Mouse (Mus musculus): ENCODE data around the gene Vps35l. TPM values are rescaled to one million over a fixed set of nuclear protein-coding genes. Genes with fewer than 3 reads are reported as not detected.

Vps35l gene
- total and polyA plus RNA-seq, 2 experiments from 2014 or later = 85.6 to 92.1 TPM

GRCm38 (mm10) chr7:118796838-118797237 is 56.8 kb downstream of the Vps35l start:
- Histone ChIP-seq H3K4me2 (ENCODE audit: low read depth, low read length) (no peak overlapping the region), H3K4me1 (ENCODE audit: insufficient read depth, low read length) (no peaks in the 10 kb centered on the region), H3K9me3 (ENCODE audit: low read length) (no peaks in the 10 kb centered on the region), H3K9ac (replicated peaks; ENCODE audit: low read length) (no peak overlapping the region), H3K27me3 (ENCODE audit: insufficient read depth, low read length) (no peaks in the 10 kb centered on the region), H3K4me3 (ENCODE audit: low read length) (no peak overlapping the region), H3K36me3 (ENCODE audit: insufficient read depth, low read length) (peaks cover 43% of the 10 kb centered on the region), H3K27ac (no peak overlapping the region)
- DNase-seq (ENCODE audit: low spot score) (no peak), ATAC-seq (no peak)
- no peak for TF ChIP-seq CTCF (IDR thresholded peaks at IDR 0.05; ENCODE audit: low read depth)
- 94% methylated on average over 9 of the region's 9 CpGs for WGBS

GRCm38 (mm10) chr7:118797600-118797999 is 57.6 kb downstream of the Vps35l start:
- no peak overlapping the region for H3K4me3 ChIP-seq (ENCODE audit: low read length)
- H3K27me3 ChIP-seq (ENCODE audit: insufficient read depth, low read length) = no peaks in the 10 kb centered on the region
- ATAC-seq = no peak
- no peaks in the 10 kb centered on the region for H3K9me3 ChIP-seq (ENCODE audit: low read length)
- DNase-seq (ENCODE audit: low spot score) = no peak
- peaks cover 40% of the 10 kb centered on the region; the same call in 1 of the 2 replicates for H3K36me3 ChIP-seq (ENCODE audit: insufficient read depth, low read length)
- H3K27ac ChIP-seq = no peak overlapping the region
- WGBS = 78% methylated on average over 7 of the region's 7 CpGs
- no peak for TF ChIP-seq CTCF (IDR thresholded peaks at IDR 0.05; ENCODE audit: low read depth)
- no peak overlapping the region for H3K9ac ChIP-seq (replicated peaks; ENCODE audit: low read length)
- H3K4me2 ChIP-seq (ENCODE audit: low read depth, low read length) = no peak overlapping the region
- H3K4me1 ChIP-seq (ENCODE audit: insufficient read depth, low read length) = no peaks in the 10 kb centered on the region

GRCm38 (mm10) chr7:118798105-118798570 is 58.1 kb downstream of the Vps35l start:
- Histone ChIP-seq H3K36me3 (ENCODE audit: insufficient read depth, low read length) (peaks cover 40% of the 10 kb centered on the region; the same call in 1 of the 2 replicates), H3K27me3 (ENCODE audit: insufficient read depth, low read length) (no peaks in the 10 kb centered on the region), H3K9ac (replicated peaks; ENCODE audit: low read length) (no peak overlapping the region), H3K4me1 (ENCODE audit: insufficient read depth, low read length) (no peaks in the 10 kb centered on the region), H3K4me3 (ENCODE audit: low read length) (no peak overlapping the region), H3K4me2 (ENCODE audit: low read depth, low read length) (no peak overlapping the region), H3K27ac (no peak overlapping the region), H3K9me3 (ENCODE audit: low read length) (no peaks in the 10 kb centered on the region)
- WGBS = 86% methylated on average over 6 of the region's 6 CpGs
- TF ChIP-seq CTCF (IDR thresholded peaks at IDR 0.05; ENCODE audit: low read depth) = no peak
- no peak for ATAC-seq
- DNase-seq (ENCODE audit: low spot score) = no peak

GRCm38 (mm10) chr7:118800112-118800734 is 60.2 kb downstream of the Vps35l start:
- no peak for ATAC-seq
- WGBS = 91% methylated on average over 15 of the region's 15 CpGs

GRCm38 (mm10) chr7:118801791-118802190 is 61.8 kb downstream of the Vps35l start:
- Histone ChIP-seq H3K4me2 (ENCODE audit: low read depth, low read length) (no peak overlapping the region), H3K4me1 (ENCODE audit: insufficient read depth, low read length) (no peaks in the 10 kb centered on the region)

More at GRCm38 (mm10) chr7:118800112-118800734, 60.2 kb downstream of the Vps35l start:
- no peak overlapping the region for H3K4me3 ChIP-seq (ENCODE audit: low read length)
- H3K9ac ChIP-seq (replicated peaks; ENCODE audit: low read length) = no peak overlapping the region
- peaks cover 50% of the 10 kb centered on the region; the same call in 1 of the 2 replicates for H3K36me3 ChIP-seq (ENCODE audit: insufficient read depth, low read length)
- no peaks in the 10 kb centered on the region for H3K4me1 ChIP-seq (ENCODE audit: insufficient read depth, low read length)
- DNase-seq (ENCODE audit: low spot score) = no peak
- no peaks in the 10 kb centered on the region for H3K27me3 ChIP-seq (ENCODE audit: insufficient read depth, low read length)
- no peak for TF ChIP-seq CTCF (IDR thresholded peaks at IDR 0.05; ENCODE audit: low read depth)
- H3K27ac ChIP-seq = no peak overlapping the region
- no peaks in the 10 kb centered on the region for H3K9me3 ChIP-seq (ENCODE audit: low read length)
- H3K4me2 ChIP-seq (ENCODE audit: low read depth, low read length) = no peak overlapping the region

GRCm38 (mm10) chr7:118803425-118803824 is 63.4 kb downstream of the Vps35l start:
- ATAC-seq = no peak
- H3K4me1 ChIP-seq (ENCODE audit: insufficient read depth, low read length) = no peaks in the 10 kb centered on the region; the same call in 1 of the 2 replicates
- H3K4me2 ChIP-seq (ENCODE audit: low read depth, low read length) = no peak overlapping the region
- no peak overlapping the region for H3K4me3 ChIP-seq (ENCODE audit: low read length)
- H3K27me3 ChIP-seq (ENCODE audit: insufficient read depth, low read length) = no peaks in the 10 kb centered on the region
- H3K9me3 ChIP-seq (ENCODE audit: low read length) = no peaks in the 10 kb centered on the region
- H3K9ac ChIP-seq (replicated peaks; ENCODE audit: low read length) = no peak overlapping the region
- no peak overlapping the region for H3K27ac ChIP-seq
- TF ChIP-seq CTCF (IDR thresholded peaks at IDR 0.05; ENCODE audit: low read depth) = no peak
- WGBS = 92% methylated on average over 8 of the region's 8 CpGs
- DNase-seq (ENCODE audit: low spot score) = no peak
- H3K36me3 ChIP-seq (ENCODE audit: insufficient read depth, low read length) = peaks cover 44% of the 10 kb centered on the region; the same call in 1 of the 2 replicates

More at GRCm38 (mm10) chr7:118801791-118802190, 61.8 kb downstream of the Vps35l start:
- ATAC-seq = no peak
- no peak overlapping the region for H3K4me3 ChIP-seq (ENCODE audit: low read length)
- H3K27me3 ChIP-seq (ENCODE audit: insufficient read depth, low read length) = no peaks in the 10 kb centered on the region
- H3K9me3 ChIP-seq (ENCODE audit: low read length) = no peaks in the 10 kb centered on the region
- no peak for DNase-seq (ENCODE audit: low spot score)
- WGBS = 85% methylated on average over 3 of the region's 3 CpGs
- no peak for TF ChIP-seq CTCF (IDR thresholded peaks at IDR 0.05; ENCODE audit: low read depth)
- peaks cover 42% of the 10 kb centered on the region; the same call in 1 of the 2 replicates for H3K36me3 ChIP-seq (ENCODE audit: insufficient read depth, low read length)
- no peak overlapping the region for H3K27ac ChIP-seq
- no peak overlapping the region for H3K9ac ChIP-seq (replicated peaks; ENCODE audit: low read length)

All from hindbrain, postnatal 0 days (tissue).